Mouse (Mus musculus) kidney, adult 8-10 months (tissue): ENCODE results near the gene Cdkn2c.

Experiments used
- DNase-seq, 2 experiments: peaks; one replicate each; pipeline ENCODE4 v3.0.0; 2022

Cdkn2c gene

GRCm38 (mm10) chr4:109657021-109657850 lies 9.8 kb downstream of the Cdkn2c start:
- peak; percentile 22 to 57 for DNase-seq

GRCm38 (mm10) chr4:109656301-109656700 lies 10.7 kb downstream of the Cdkn2c start:
- peak in 1 of 2 experiments; percentile 19 for DNase-seq

GRCm38 (mm10) chr4:109655738-109656137 lies 11.3 kb downstream of the Cdkn2c start:
- DNase-seq: no peak

- DNase-seq: no peak
Observed at GRCm38 (mm10) chr4:109654701-109655100, 12.3 kb downstream of the Cdkn2c start.

GRCm38 (mm10) chr4:109653251-109653650 lies 13.7 kb downstream of the Cdkn2c start:
- DNase-seq: no peak

GRCm38 (mm10) chr4:109649331-109649730 lies 17.7 kb downstream of the Cdkn2c start:
- DNase-seq: no peak

- no peak for DNase-seq
Observed at GRCm38 (mm10) chr4:109647281-109647680, 19.7 kb downstream of the Cdkn2c start.

GRCm38 (mm10) chr4:109641451-109641850 lies 25.5 kb downstream of the Cdkn2c start:
- DNase-seq: no peak

GRCm38 (mm10) chr4:109640141-109640540 lies 26.8 kb downstream of the Cdkn2c start:
- DNase-seq: peak; percentile 35 to 49

- DNase-seq: no peak
Observed at GRCm38 (mm10) chr4:109639356-109639755, 27.6 kb downstream of the Cdkn2c start.

- peak in 1 of 2 experiments; percentile 50 for DNase-seq
Observed at GRCm38 (mm10) chr4:109634971-109635370, 32.0 kb downstream of the Cdkn2c start.

GRCm38 (mm10) chr4:109631029-109631428 lies 36.0 kb downstream of the Cdkn2c start:
- no peak for DNase-seq

GRCm38 (mm10) chr4:109630215-109630614 lies 36.8 kb downstream of the Cdkn2c start:
- DNase-seq: no peak

- DNase-seq: no peak
Observed at GRCm38 (mm10) chr4:109612596-109612995, 54.4 kb downstream of the Cdkn2c start.
